Mouse (Mus musculus) ZHBTc4 (cell line): ENCODE measurements at regions not wholly inside any gene's neighbourhood (a gene's known extent, or its start where the extent isn't known, plus 50 kb on each side); places are given as distances from the start of the nearest gene placed in this dataset.

Experiments
- DNase-seq: peaks from one replicate; pipeline ENCODE4 v3.0.0-alpha.2; 2011; ENCODE audit warnings: low read depth, low spot score

GRCm38 (mm10) chr13:28794547-28794946 lies 159.0 kb downstream of the Sox4 start:
- no peak for DNase-seq

- DNase-seq: no peak
Observed at GRCm38 (mm10) chr13:28793166-28793935, 160.2 kb downstream of the Sox4 start.

DNA sequence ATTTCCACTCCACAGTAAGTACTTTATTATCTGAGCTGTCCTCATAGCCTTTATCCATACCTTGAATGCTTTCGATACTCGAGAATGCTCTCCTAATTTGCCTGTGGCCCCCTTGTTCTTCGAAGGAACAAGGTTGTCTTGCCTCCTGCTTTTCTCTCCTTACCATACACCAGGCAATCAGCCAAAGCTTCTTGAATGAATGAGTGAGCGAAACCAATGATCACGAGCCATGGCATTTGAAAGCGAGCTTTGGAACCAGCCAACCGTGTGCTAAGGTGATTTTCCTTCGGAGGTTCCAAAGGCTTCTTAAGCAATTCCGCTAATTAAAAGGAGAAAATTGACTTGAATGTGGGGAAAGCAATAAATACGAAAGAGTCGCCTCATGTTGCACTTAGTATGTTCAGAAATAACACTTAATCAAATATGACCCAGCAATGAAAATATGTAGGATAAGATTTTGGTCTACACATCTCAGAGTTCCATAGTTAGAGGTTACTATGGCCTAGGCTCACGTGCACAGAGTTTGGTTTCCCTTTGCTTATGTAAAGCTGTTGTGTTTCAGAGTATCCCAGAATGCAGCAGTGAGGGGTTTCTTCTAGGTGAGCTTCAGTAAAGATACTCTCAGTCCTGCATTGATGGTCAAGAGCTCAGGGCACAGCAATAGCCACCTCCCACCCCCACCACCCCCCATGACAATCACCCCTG lies 160.9 kb downstream of the Sox4 start:
- no peak for DNase-seq

DNA sequence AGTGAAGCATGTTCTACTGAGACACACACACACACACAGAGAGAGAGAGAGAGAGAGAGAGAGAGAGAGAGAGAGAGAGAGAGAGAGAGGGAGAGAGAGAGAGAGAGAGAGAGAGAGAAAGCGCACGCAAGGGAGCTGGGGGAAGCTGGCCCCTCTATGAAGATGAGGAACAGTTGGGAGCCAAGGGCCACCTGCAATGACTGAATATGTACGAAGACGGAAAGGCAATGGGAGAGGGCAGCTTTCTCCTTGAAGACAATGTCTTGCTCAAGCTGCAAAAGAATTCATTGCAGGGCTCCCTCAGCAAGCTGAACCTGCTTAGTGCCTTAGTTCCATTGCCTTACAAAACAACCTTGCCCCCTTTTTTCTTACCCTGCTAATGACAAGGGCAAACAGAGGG lies 163.1 kb downstream of the Sox4 start:
- no peak for DNase-seq

DNA sequence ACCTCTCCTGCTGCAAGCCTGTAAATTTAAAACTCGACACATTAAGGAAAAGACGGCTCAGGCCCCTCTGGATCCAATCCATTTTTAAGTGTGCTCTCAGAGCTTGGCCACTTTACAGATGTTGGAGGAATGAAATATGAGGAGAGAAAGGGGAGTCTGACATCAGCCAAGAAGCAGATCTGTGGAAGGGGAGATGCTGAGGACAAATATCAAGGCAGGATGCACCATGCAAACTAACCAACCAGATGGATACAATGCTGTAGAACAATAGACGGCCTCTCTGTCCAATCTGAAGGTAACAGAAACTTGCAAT lies 166.2 kb downstream of the Sox4 start:
- DNase-seq: no peak

DNA sequence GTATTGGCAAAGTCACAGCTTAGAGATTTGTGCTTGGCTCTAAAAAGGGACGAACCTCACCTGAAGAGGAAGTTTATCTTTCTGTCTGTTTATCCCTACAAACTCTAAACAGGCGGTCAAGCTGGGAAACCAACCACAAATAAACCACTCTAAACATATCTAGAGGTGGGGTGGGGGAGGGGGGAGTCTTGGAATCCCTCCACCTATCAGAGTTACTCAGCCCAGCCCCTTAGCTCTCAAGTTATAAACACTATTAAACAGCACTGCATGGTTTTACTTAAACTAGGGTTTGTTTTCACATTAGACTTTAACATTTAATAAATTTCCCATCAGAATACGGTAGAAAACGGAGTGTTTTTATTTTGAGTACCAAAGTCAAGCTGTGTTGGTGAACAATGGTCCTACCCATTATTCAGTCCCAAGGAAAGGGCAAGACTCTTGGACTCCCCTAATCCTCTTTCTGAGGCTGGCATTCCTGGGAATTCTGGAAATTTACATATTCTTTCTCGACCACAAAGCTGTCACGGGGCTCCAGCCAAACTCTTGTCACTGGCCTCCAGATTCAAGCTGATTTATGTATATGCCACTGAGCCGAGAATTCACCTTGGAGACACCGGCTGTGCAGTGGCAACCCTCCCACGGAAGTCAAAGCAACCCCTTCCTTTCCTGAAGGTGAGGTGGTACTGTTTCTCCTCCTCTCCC lies 166.7 kb downstream of the Sox4 start:
- peak; percentile 14 for DNase-seq

DNA sequence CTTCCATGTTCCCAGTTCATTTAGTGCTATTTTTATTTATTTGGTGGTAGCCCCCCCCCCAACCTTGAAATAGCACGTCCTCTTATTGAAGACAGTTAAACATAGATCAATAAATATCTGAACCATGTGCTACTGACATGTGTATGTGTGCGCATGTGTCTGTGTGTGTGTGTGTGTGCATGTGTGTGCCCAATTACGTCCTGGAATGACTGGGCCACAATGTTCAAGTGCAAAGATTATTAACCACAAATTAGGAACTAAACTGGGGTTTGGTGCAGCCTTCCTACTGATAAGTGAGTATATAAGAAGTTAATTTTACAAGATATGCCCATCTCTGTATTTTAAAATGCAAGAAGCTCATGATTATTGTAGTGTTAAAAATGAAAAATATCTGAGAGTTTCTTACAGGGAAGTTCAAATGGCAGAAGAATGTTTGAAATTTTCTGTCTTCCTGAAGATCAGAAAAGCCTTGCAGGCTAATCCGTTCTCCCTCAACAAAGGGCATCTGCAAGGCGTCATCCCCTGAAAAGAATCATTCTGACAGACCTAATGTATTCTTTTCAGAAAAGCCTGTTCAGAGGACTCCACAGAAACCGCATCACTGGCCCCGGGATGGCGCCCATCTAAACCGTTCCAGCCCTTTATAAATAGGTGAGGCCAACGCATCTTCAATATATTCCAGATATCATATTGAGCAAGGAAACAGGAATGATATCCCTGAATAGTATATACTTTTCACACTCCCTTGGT lies 170.8 kb downstream of the Sox4 start:
- DNase-seq: no peak

GRCm38 (mm10) chr13:28782081-28782480 lies 171.4 kb downstream of the Sox4 start:
- DNase-seq: peak; percentile 9

DNA sequence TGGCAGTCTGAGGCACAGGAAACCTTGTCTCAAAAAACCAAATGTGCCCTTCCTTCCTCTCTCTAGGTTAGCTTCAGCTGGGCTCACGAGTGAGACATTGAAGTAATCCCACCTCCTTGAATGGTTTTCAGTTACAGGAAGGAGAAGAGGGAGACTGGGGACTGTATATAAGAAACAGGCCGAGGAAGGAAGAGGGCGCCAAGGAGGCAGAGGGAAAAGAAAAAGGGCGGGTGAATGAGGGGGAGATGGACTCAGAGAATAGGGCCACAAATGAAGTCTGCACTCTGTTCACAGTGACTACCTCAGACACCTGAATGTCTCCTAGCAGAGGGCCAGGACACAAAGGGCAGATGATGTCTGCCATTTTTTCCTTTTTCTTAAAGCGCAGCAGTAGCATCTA lies 171.9 kb downstream of the Sox4 start:
- DNase-seq: no peak

DNA sequence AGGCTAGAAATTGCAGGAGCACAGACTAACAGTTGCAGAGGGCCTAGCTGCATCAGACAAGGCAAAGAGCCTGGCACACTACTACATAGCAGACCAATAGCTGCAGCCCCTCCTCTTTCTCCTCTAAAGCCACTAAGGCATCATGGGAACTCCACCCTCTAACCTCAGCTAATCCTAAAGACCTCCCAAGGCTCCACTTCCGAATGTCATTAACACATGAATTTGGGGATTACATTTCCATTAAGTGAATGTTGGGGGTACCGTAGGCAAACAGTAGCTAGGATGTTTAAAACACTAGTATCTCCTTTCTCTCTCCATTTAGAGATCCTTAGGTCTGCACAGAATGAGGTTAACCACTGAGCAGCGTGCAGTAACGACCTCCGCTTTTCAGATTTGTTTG lies 173.1 kb downstream of the Sox4 start:
- DNase-seq: peak; percentile 60

DNA sequence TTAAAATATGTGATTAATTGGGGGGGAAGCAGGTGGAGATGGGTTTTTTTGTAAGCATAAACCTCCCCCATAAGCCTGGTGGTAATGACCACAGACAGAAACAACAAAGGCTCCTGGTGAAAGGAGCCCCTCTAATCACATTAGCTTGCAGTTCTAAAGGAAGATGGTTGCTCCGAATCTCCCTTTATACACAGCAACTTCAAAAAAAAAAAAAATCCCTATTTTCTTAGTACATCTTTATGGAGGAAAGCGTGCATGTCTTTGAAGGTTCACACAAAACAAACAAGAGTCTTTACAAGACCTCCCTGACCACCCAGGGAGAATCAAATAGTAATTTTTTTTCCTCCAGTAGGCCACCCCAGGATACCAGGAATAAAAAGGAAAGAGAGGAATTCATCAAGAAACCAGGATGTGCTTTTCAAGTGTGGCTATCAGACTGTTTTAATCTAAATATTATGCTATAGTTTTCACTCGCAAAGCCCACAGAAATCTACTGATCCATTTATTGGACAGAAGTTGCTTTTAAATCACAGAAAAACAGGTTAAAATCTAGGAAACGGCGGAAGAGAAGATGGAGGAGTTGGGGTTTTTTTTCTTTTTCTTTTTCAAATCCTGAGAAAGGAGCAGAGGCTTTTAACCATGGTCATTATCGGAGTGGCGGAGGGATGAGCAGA lies 178.2 kb downstream of the Sox4 start:
- DNase-seq: no peak

GRCm38 (mm10) chr13:28774649-28775048 lies 178.9 kb downstream of the Sox4 start:
- DNase-seq: peak; percentile 8

DNA sequence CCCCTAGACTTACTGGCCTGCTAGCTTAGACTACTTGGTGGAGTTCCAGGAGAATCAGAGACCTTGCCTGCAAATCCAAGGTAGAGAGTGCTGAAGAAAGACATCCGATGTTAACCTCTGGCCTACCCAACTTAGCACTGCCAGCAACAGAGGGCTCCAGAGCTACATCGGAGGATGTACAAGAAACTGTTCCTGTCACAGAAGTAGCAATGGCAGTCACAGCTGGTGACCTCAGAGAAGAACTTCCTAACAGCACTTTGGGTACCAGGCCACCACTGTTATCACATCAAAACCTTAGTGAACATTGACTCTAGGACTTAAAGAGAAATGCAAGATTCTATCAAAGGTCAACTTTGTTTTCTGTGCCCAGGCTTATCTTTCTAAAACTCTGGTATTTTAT lies 180.0 kb downstream of the Sox4 start:
- DNase-seq: no peak

DNA sequence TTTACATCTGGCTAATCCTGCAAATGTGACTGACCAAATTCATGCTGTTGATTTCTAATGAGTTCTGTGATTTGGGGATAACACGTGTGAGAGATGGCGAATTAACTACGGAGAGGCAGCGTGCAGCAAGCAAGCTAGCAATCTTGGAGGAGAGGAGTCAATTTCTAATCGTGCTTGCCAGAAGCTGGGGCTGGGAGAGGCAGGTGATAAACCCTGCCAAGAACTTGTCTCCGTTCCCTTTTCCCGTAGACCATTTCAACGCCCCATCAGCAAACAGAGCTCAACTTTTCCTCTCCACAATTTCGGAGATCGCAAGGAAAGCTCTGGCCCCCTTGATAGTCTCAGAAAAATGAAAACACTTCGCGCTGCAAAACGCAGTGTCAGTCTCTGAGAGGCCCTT lies 183.0 kb downstream of the Sox4 start:
- DNase-seq: no peak

- DNase-seq: no peak
Observed at GRCm38 (mm10) chr13:28770018-28770417, 183.5 kb downstream of the Sox4 start.

GRCm38 (mm10) chr13:28768717-28769426 lies 184.6 kb downstream of the Sox4 start:
- DNase-seq: no peak

- DNase-seq: no peak
Observed at GRCm38 (mm10) chr13:28762555-28762954, 191.0 kb downstream of the Sox4 start.

DNA sequence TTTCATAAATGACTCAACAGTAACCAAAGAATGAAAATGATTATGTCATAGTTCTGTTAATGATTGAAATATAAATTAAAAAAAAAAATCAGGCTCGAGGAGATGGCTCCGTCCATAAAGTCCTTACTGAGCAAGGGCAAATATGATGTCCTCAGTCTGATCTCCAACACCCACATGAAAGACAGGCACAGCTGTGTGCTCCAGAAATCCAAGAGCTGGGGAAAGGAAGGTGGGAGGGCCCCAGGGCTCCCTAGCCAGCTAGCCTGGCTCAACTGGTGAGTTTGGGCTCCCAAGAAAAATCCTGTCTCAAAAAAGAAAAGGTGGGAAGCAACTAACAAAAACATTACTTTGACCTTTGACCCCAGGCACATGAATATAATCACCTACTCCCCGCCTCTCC lies 194.5 kb downstream of the Sox4 start:
- DNase-seq: no peak

DNA sequence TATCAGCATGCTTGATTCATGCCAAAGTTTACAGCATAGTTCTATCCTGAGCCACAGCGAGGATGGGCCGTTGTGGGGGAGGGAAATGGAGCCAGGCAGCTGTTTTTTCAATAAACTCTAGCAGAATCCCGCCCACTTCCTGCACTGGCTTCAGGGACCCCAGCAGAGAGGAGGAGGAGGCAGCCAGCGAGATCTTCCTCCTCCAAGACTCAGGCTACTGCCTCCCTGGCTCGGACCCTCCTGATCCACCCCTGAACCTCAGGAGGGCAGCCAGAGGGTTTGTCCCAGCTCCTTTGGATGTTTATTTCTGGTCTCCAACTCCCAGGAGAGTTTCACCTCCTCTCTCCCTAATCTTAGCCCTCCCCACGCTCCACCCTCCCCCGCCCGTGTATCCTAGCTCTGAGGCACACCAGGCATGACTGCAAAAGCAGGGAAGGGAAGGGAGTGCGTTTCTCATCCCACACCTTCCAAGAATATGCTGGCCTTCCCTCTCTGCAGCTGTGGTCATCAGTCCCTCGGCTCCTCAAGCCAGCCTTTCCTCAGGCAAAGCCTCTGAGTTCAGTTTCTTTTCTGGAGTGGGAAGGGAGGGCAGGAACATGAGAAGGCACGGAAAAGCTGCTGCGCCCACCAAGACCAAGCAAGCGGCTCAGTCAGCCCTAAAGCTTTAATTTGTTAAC lies 195.5 kb downstream of the Sox4 start:
- DNase-seq: peak; percentile 53
